Comparison of ENCODE assay signal across 12 mouse cellular contexts in genomic region chr17:29049508-29049889, GRCm38 (mm10). TPM values are rescaled to one million over a fixed set of nuclear protein-coding genes. Genes with fewer than 3 reads are reported as not detected.
A peak's percentile ranks its signal among the peaks of the same experiment; 100 is the strongest.
DNase-seq lines count a peak whose midpoint lies in the region; ATAC-seq and TF ChIP-seq lines count a peak whose summit lies in the region.
"Had no signal": no experiment of that assay in that cellular context is flagged by ENCODE, and none has a peak within 500 bp of the region (broad histone marks: within the 10 kb centered on the region; RNA-seq: fewer than 3 reads in every experiment).

No protein-coding gene starts in this region.

- WGBS in heart, postnatal 0 days: 63% methylated on average over 5 of the region's 5 CpGs
- 74% methylated on average over 5 of the region's 5 CpGs for WGBS in neural tube, embryonic 13.5 days
- 60% methylated on average over 5 of the region's 5 CpGs for WGBS in liver, postnatal 0 days (ENCODE audit: insufficient replicate concordance)

- no peak for ATAC-seq in heart, postnatal 0 days (ENCODE audit: insufficient read depth, low read depth)
- ATAC-seq in neural tube, embryonic 13.5 days (ENCODE audit: low read depth): no peak
- ATAC-seq in liver, postnatal 0 days: no peak

- intact Hi-C loops in heart, postnatal 14 days (cut with DNase I): loop anchor here (1.0 kb wide), 1 partner anchor 46 kb away; no protein-coding TSS in a partner anchor

- no peaks in the 10 kb centered on the region for H3K27me3 ChIP-seq in heart, postnatal 0 days (ENCODE audit: control insufficient read depth, insufficient read depth, low read length)
- H3K27me3 ChIP-seq in neural tube, embryonic 13.5 days: no peaks in the 10 kb centered on the region
- no peaks in the 10 kb centered on the region for H3K27me3 ChIP-seq in liver, postnatal 0 days (ENCODE audit: insufficient read depth, low read length)
- H3K27me3 ChIP-seq: forebrain, embryonic 12.5 days; hindbrain, embryonic 15.5 days; limb, embryonic 12.5 days had no signal

- no peak overlapping the region for H3K9ac ChIP-seq in heart, postnatal 0 days (replicated peaks; ENCODE audit: low read depth, low read length)
- H3K9ac ChIP-seq in neural tube, embryonic 13.5 days: 0 out of 2 replicates have a peak overlapping the region, but pooled peaks have one; percentile 31
- no peak overlapping the region for H3K9ac ChIP-seq in liver, postnatal 0 days (replicated peaks)
- H3K9ac ChIP-seq: forebrain, embryonic 12.5 days; hindbrain, embryonic 15.5 days; limb, embryonic 12.5 days had no signal

- no peak overlapping the region for H3K4me3 ChIP-seq in heart, postnatal 0 days (ENCODE audit: low read depth, low read length)
- no peak overlapping the region for H3K4me3 ChIP-seq in neural tube, embryonic 13.5 days
- H3K4me3 ChIP-seq in liver, postnatal 0 days (ENCODE audit: low read depth, low read length): no peak overlapping the region
- H3K4me3 ChIP-seq: embryonic facial prominence, embryonic 10.5 days; forebrain, embryonic 12.5 days; hindbrain, embryonic 15.5 days; limb, embryonic 12.5 days had no signal

- no peak overlapping the region for H3K27ac ChIP-seq in heart, postnatal 0 days (ENCODE audit: low read depth)
- no peak overlapping the region for H3K27ac ChIP-seq in neural tube, embryonic 13.5 days (replicated peaks)
- no peak overlapping the region for H3K27ac ChIP-seq in liver, postnatal 0 days (ENCODE audit: low read depth)
- H3K27ac ChIP-seq: forebrain, embryonic 12.5 days; hindbrain, embryonic 15.5 days; kidney, postnatal 0 days; limb, embryonic 12.5 days had no signal

- H3K36me3 ChIP-seq in heart, postnatal 0 days (replicated peaks; ENCODE audit: control insufficient read depth, insufficient read depth, low read length): peaks cover 23% of the 10 kb centered on the region
- H3K36me3 ChIP-seq in neural tube, embryonic 13.5 days: peaks cover 35% of the 10 kb centered on the region
- peaks cover 31% of the 10 kb centered on the region for H3K36me3 ChIP-seq in liver, postnatal 0 days (replicated peaks; ENCODE audit: insufficient read depth, low read length)

- no peak for TF ChIP-seq EP300 in heart, postnatal 0 days (IDR thresholded peaks at IDR 0.05; ENCODE audit: low read depth)
- TF ChIP-seq EP300 in liver, postnatal 0 days (IDR thresholded peaks at IDR 0.05; ENCODE audit: low read depth): no peak

- TF ChIP-seq CTCF in heart, postnatal 0 days (IDR thresholded peaks at IDR 0.05; ENCODE audit: low read depth): no peak
- no peak for TF ChIP-seq CTCF in liver, postnatal 0 days (IDR thresholded peaks at IDR 0.05; ENCODE audit: low read depth)

- no peaks in the 10 kb centered on the region for H3K9me3 ChIP-seq in heart, postnatal 0 days (replicated peaks; ENCODE audit: control insufficient read depth, low read length)
- no peaks in the 10 kb centered on the region for H3K9me3 ChIP-seq in neural tube, embryonic 13.5 days
- no peaks in the 10 kb centered on the region for H3K9me3 ChIP-seq in liver, postnatal 0 days (ENCODE audit: low read length)
- H3K9me3 ChIP-seq: embryonic facial prominence, embryonic 10.5 days; forebrain, embryonic 12.5 days; hindbrain, embryonic 15.5 days; limb, embryonic 12.5 days had no signal

- peak; percentile 4 for DNase-seq in heart, postnatal 0 days (ENCODE audit: low spot score)
- DNase-seq in heart, postnatal 14 days: no peak
- DNase-seq in neural tube, embryonic 10.5 days (ENCODE audit: extremely low spot score, low spot score): no peak
- no peak for DNase-seq in liver, postnatal 0 days
- no peak for DNase-seq in kidney, postnatal 36 days
- no peak for DNase-seq in yolk sac, embryonic 10.5 days (ENCODE audit: low spot score)

- no peak overlapping the region for H3K4me2 ChIP-seq in heart, postnatal 0 days (ENCODE audit: low read depth, low read length)
- H3K4me2 ChIP-seq in neural tube, embryonic 13.5 days: no peak overlapping the region
- H3K4me2 ChIP-seq in liver, postnatal 0 days (ENCODE audit: low read depth, low read length): peak overlapping the region; percentile 54; the same call in 1 of the 2 replicates
- H3K4me2 ChIP-seq: forebrain, embryonic 12.5 days; hindbrain, embryonic 15.5 days; limb, embryonic 12.5 days had no signal

- H3K4me1 ChIP-seq in heart, postnatal 0 days (ENCODE audit: control insufficient read depth, insufficient read depth): peaks cover 19% of the 10 kb centered on the region
- peaks cover 9% of the 10 kb centered on the region; the same call in 1 of the 2 replicates for H3K4me1 ChIP-seq in neural tube, embryonic 13.5 days (replicated peaks)
- peaks cover 30% of the 10 kb centered on the region for H3K4me1 ChIP-seq in liver, postnatal 0 days (ENCODE audit: insufficient read depth)

RNA-seq across cellular contexts. Expression of gene Srsf3, which starts 17.1 kb away (rescaled TPM):
- 110 and 151 TPM in 2 replicates for total RNA-seq in heart, postnatal 0 days (2014; rRNA removed; ENCODE audit: low replicate concordance)
- polyA plus RNA-seq in heart, postnatal 0 days (2015; fragmentation: Nextera tagmentation; extraction: Ambion mirVana): 202 and 238 TPM in 2 replicates
- 100 to 1,000 TPM in 1 of 2 experiments, 10 to 100 TPM in 1; 99.7 to 120 TPM for total RNA-seq in heart, postnatal 14 days (2021)
- 513 and 586 TPM in 2 replicates for polyA plus RNA-seq in neural tube, embryonic 13.5 days (2015; fragmentation: Nextera tagmentation; extraction: Ambion mirVana)
- 163 and 166 TPM in 2 replicates for polyA plus RNA-seq in liver, postnatal 0 days (2015; fragmentation: Nextera tagmentation; extraction: Ambion mirVana)

RNA-seq across cellular contexts. Expression of gene Cdkn1a, which starts 41.3 kb away (rescaled TPM):
- 16.7 and 42.8 TPM in 2 replicates for total RNA-seq in heart, postnatal 0 days (2014; rRNA removed; ENCODE audit: low replicate concordance)
- 48.2 and 48.9 TPM in 2 replicates for polyA plus RNA-seq in heart, postnatal 0 days (2015; fragmentation: Nextera tagmentation; extraction: Ambion mirVana)
- total RNA-seq in heart, postnatal 14 days (2021): 100 to 1,000 TPM; 105 to 121 TPM
- 47.2 and 51.0 TPM in 2 replicates for polyA plus RNA-seq in neural tube, embryonic 13.5 days (2015; fragmentation: Nextera tagmentation; extraction: Ambion mirVana)
- polyA plus RNA-seq in liver, postnatal 0 days (2015; fragmentation: Nextera tagmentation; extraction: Ambion mirVana): 42.4 and 58.1 TPM in 2 replicates

RNA-seq across cellular contexts. Expression of gene Stk38, which starts 41.7 kb away (rescaled TPM):
- total RNA-seq in heart, postnatal 0 days (2014; rRNA removed; ENCODE audit: low replicate concordance): 49.8 and 50.1 TPM in 2 replicates
- 53.7 and 57.3 TPM in 2 replicates for polyA plus RNA-seq in heart, postnatal 0 days (2015; fragmentation: Nextera tagmentation; extraction: Ambion mirVana)
- total RNA-seq in heart, postnatal 14 days (2021): 10 to 100 TPM; 47.6 to 48.8 TPM
- 113 and 116 TPM in 2 replicates for polyA plus RNA-seq in neural tube, embryonic 13.5 days (2015; fragmentation: Nextera tagmentation; extraction: Ambion mirVana)
- polyA plus RNA-seq in liver, postnatal 0 days (2015; fragmentation: Nextera tagmentation; extraction: Ambion mirVana): 32.6 and 34.5 TPM in 2 replicates
